Mouse (Mus musculus) layer of hippocampus, postnatal 25 days (tissue): ENCODE measurements around the gene Ksr2. TPM values are rescaled to one million over a fixed set of nuclear protein-coding genes. Genes with fewer than 3 reads are reported as not detected.
"Not testable (repeated sequence)": the region's sequence is repeated elsewhere in the genome, so short reads cannot be mapped to it uniquely, and the experiment has no call there.

Source experiments
- DNase-seq, 2 experiments: peaks; one replicate each; pipeline ENCODE4 v3.0.0; 2022; ENCODE audit warnings: mixed read lengths in 2 of 2, low spot score in 1 of 2; ENCODE audit errors: extremely low spot score in 1 of 2
- total RNA-seq, 2 experiments: library from RNA; stranded (reverse); gene quantifications; 2 replicates each; pipeline ENCODE4 v1.2.3; 2021

The Ksr2 gene
- 10 to 100 TPM; 29.0 to 43.1 TPM for total RNA-seq

- peak; percentile 56 to 74 for DNase-seq
Measured at GRCm38 (mm10) chr5:117413507-117414501, at the start of gene Ksr2. Gene Ksr2, plus strand, starts transcription at chr5:117414000.

- DNase-seq: no peak
Measured at GRCm38 (mm10) chr5:117364821-117365220, 49.0 kb upstream of the Ksr2 start.

GRCm38 (mm10) chr5:117365904-117366561 lies 47.8 kb upstream of the Ksr2 start:
- DNase-seq: no peak

GRCm38 (mm10) chr5:117367206-117367605 lies 46.6 kb upstream of the Ksr2 start:
- no peak for DNase-seq

- no peak for DNase-seq
Measured at GRCm38 (mm10) chr5:117370592-117370991, 43.2 kb upstream of the Ksr2 start.

GRCm38 (mm10) chr5:117373418-117373817 lies 40.4 kb upstream of the Ksr2 start:
- DNase-seq: no peak

- no peak for DNase-seq
Measured at GRCm38 (mm10) chr5:117374372-117375049, 39.3 kb upstream of the Ksr2 start.

- peak in 1 of 2 experiments; percentile 31 for DNase-seq
Measured at GRCm38 (mm10) chr5:117376331-117376761, 37.5 kb upstream of the Ksr2 start.

- DNase-seq: not testable (repeated sequence)
Measured at GRCm38 (mm10) chr5:117377731-117378130, 36.1 kb upstream of the Ksr2 start.

- DNase-seq: no peak
Measured at GRCm38 (mm10) chr5:117380199-117380598, 33.6 kb upstream of the Ksr2 start.

GRCm38 (mm10) chr5:117381785-117382184 lies 32.0 kb upstream of the Ksr2 start:
- no peak for DNase-seq

- no peak for DNase-seq
Measured at GRCm38 (mm10) chr5:117383198-117383597, 30.6 kb upstream of the Ksr2 start.

- peak in 1 of 2 experiments; percentile 29 for DNase-seq
Measured at GRCm38 (mm10) chr5:117388296-117388751, 25.5 kb upstream of the Ksr2 start.

- peak; percentile 86 to 90 for DNase-seq
Measured at GRCm38 (mm10) chr5:117388877-117389276, 24.9 kb upstream of the Ksr2 start, which contains the start of gene Rfc5. Gene Rfc5, minus strand, starts transcription at chr5:117389047.

- no peak for DNase-seq
Measured at GRCm38 (mm10) chr5:117390895-117391294, 22.9 kb upstream of the Ksr2 start.

- no peak for DNase-seq
Measured at GRCm38 (mm10) chr5:117395834-117396233, 18.0 kb upstream of the Ksr2 start.

- no peak for DNase-seq
Measured at GRCm38 (mm10) chr5:117396596-117397014, 17.2 kb upstream of the Ksr2 start.

GRCm38 (mm10) chr5:117397371-117397770 lies 16.4 kb upstream of the Ksr2 start:
- DNase-seq: no peak

GRCm38 (mm10) chr5:117398007-117398550 lies 15.7 kb upstream of the Ksr2 start:
- no peak for DNase-seq

GRCm38 (mm10) chr5:117399281-117399680 lies 14.5 kb upstream of the Ksr2 start:
- no peak for DNase-seq
